Mouse (Mus musculus) megakaryocyte, embryonic 14.5 days (primary cell): Measurements from ENCODE around the gene Zbtb16.

Source experiments
- FLI1 ChIP-seq: IDR thresholded peaks from 2 replicates; pipeline ENCODE4 v1.6.1; 2012; ENCODE audit warnings: low read length, inconsistent platforms, mixed read lengths
- GATA1 ChIP-seq: IDR thresholded peaks from 3 replicates; pipeline ENCODE4 v1.6.1; 2012; ENCODE audit warnings: mixed read lengths, low read length, inconsistent platforms, borderline replicate concordance

DNA sequence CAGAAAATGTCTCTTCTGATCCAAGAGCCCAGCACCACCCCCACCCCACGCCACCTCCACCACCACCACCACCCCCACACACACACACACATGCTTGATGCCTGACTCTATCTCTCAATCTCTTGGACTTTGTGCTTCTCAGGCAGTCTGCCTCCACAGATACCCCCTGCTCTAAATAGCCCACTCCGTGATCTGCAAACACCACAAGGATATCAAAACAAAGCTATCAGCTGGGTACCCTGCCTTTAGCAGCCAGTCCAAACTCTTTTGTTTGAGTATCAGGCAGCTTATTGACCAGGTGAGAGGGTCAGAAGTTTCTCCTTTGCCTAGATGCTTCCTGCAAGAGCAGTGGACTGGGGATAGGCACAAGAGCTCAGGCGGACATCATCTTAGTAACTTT is 16.9 kb downstream of the Zbtb16 start:
- no peak for TF ChIP-seq GATA1
- no peak for TF ChIP-seq FLI1
